Mouse (Mus musculus): ENCODE results near the gene Trpv3.

The Trpv3 gene

DNA sequence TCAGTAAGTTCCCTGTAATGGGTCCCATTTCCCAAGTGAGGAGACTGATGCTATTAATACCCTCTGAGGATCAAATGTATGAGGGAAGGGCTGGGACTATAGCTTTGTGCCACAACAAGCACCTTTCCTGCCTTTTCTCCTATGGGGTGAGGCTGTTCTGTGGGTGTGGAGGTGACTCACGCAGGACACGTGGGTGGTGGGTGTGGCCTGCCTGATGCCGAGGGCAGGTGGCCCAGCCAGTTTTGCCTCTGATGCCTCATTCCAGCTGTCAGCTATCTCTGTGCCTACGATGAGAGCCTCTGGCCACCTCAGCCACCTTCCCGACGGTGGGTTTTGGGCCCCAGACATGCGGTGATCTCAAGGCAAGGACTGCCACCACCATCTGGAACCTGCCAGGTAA, at the start of gene Trpv3:
Gene Trpv3 (plus strand): TSS at position 122 of the 400 bp plus-strand sequence.
- DNase-seq (ENCODE audit: low spot score in 2 of 2), result no peak

DNA sequence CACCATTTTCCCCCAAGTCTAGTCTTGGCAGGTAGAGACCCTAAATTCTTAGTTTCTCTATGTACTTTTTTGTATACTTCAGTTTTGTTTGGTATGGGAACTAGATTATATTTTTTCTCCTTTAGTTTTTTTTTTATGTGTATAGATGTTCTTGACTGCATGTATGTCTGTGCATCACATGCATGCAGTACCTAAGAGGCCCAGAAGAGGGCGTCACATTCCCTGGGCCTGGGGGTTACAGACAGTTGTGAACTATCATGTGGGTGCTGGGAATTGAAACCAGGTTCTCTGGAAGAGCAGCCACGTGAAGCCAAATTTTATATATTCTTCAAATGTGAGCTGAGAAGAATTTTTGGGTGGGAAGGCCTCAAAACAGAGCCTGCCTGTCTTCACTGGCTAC, 47.5 kb upstream of the Trpv3 start:
- DNase-seq (ENCODE audit: low spot score in 2 of 2), result no peak

DNA sequence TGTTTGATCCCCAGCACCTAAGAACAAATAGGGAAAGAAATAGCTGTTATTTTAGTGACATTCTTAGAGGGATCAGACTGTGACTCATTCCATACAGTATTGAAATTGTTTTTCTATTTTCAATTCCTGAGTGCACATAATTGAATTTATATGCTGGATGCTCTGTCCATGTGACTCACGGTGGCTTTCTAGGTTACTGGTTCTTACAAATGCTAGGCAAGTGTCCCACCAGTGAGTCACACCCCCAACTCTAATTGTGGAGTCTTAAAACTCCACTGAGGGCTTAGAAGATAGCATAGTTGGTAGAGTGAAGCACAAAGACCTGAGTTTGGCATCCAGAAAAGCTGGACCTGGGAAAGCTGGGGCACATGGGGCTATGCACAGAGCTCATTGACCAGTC, 46.5 kb upstream of the Trpv3 start:
- no peak for DNase-seq (ENCODE audit: low spot score in 2 of 2)

DNA sequence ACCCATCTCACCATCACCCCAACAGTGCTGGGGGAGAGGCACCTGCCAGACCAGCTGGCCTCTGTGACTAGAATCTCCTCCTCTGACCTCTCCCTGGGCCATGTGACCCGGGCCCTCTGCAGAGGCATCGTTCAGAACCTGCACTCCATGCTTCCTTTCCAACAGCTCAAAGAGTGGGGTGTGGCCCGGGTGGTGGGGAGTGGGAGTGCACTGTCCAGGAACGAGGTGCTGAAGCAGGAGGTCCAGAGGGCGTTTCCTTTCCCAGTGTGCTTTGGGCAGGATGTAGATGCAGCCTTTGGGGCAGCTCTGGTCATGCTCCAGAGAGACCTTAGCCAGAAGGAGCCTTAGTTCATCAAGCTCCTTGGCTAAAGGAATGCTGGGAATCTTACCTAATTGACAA, 44.3 kb upstream of the Trpv3 start:
- DNase-seq (ENCODE audit: low spot score in 2 of 2), result no peak

DNA sequence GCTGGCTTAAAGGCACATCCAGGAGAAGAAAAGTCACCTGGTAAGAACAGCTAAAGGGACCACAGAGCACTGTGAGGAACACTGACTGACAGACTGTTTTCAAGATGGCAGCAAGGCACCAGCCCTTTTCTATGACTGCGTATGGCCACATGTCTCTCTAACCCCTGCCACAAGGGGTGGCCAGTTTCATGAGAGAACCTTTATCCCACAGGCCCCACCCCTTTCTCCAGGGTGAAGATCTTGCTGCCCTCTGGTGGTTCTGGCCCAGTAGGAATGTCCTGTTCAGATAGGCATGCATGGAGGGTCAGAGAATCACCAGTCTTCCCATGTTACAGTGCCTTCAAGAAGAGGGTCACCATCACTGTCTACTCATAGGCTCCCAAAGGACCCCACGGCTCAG, 43.2 kb upstream of the Trpv3 start:
- no peak for DNase-seq (ENCODE audit: low spot score in 2 of 2)

DNA sequence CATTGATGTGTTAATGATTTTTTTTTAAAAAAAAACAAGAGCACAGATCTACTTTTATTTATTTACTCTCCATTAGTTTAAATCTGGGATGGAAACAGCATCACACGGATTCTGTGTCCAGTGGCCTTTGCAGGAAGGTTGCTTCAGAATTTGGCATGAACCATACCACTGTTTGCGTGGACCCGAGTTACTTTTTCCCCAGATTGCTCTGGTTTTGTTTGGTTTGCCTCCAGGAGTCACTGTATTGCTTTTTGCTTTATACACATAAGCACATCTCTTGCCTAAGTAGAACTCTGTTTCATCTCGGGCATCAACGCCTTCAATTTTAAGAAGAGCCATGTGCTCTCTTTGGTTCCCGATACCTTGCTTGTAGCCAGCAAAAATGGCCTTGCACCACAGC, 41.3 kb upstream of the Trpv3 start:
- DNase-seq (ENCODE audit: low spot score in 2 of 2), result no peak

DNA sequence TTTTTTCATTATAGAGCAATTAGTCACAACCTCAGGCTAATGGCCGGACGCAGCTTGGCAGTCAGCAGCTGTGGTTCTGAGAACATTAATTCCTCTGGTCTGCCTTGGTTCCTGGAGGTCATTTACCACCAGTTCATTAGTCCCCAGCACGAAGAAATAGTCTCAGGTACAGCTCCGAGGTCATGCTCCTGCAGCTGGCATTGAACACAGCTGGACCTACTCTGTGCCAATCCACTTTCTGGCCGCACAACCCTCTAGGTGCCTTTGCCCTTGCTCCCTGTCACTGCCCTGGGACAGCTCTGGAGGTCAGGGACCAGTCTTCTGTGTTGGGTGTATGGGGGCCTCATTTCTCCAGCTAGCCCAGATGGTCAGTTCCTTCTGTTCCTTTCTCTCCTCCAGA, 38.3 kb upstream of the Trpv3 start:
- DNase-seq (ENCODE audit: low spot score in 2 of 2), result no peak

DNA sequence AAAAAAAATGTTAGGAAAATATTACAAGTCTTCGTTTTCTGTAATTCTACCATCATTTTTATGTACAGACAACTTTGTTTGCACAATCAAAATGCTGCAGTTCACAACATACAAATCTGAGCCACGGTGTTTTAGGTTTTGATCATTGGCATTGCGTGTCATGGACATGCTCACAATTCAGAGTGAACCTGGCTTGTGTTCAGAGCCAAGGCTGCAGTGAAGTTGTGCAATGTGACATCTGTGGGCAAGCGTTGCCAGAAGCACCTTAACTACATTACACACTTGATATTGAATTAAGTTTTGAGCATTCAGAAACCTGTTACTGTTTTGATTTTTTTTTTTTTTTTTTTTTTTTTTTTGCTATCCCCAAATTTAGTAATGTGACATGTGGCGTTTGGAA, 37.1 kb upstream of the Trpv3 start:
- no peak for DNase-seq (ENCODE audit: low spot score in 2 of 2)

DNA sequence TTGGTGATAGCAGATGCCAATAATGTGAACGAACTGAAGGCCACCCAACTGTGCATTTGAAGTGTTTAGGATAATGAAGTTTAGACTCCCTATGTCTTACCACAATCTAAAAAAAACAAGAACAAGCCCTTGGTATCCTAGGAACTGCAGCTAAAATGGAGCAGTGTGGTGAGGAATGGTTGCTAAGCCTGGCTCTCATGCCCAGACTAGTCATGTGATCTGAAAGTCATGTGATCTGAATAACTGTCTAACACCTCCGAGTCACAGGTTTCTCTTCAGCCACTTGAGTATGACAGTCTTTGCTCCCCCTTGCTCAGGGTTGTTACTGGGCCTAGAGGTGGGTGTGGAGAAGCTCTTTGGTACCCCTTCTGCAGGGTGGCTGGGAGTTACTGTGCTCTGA, 34.7 kb upstream of the Trpv3 start:
- no peak for DNase-seq (ENCODE audit: low spot score in 2 of 2)

DNA sequence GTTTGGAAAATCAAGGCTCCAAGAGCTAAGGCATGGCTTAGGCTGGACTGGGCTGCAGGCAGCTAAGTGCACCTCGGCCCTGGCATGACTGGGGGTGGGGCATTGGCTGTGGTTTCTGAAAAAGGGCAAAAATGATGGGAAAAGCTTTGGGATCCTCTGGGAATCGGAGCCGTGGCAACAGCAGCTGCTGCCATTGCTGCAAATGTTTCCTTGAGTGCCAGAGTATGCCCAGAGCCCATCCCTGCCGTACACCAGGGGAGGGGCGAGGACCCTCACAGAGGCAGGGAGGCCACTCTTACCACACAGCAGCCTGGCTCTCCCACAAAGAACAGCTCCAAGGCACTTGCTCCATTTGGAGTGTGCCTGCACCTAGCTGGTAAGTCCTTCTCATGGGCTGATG, 33.2 kb upstream of the Trpv3 start, which contains the start of gene Trpv1:
Gene Trpv1 (plus strand): TSS at position 301 of the 400 bp plus-strand sequence.
- DNase-seq (ENCODE audit: low spot score in 2 of 2), result no peak

DNA sequence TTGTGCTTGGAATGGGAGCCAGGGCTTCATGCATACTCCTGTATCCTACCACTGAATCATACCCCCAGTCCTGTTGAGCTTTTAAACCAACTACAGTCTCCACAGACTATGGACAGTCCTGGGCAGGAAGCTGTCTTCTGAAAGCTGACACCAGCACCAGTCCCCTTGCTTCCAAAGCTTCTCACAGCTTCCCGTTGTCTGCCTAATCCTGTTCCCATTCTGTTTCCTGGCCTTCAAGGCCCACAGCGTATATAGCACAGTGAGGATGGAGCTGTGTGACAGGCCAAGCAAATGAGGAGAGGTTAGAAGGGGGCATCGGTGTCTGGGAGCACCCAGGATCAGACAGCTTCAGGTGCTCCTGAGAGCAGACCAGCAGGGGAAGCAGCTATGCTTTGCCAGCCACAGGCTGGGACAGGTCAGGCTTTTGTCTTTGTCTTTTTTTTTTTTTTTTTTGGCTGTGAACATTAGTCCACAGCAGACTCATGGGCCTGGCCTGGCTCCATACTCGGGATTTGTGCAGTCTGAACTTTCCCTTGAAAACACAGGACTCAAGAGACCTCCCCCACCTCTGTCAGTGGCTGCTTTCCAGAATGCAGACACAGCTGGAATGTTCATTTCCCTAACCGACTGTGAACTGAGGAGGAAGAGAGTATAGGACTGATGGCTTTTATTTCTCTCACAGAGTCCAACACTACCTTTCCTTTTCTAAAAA, 31.0 kb upstream of the Trpv3 start:
- no peak for DNase-seq (ENCODE audit: low spot score in 2 of 2)

DNA sequence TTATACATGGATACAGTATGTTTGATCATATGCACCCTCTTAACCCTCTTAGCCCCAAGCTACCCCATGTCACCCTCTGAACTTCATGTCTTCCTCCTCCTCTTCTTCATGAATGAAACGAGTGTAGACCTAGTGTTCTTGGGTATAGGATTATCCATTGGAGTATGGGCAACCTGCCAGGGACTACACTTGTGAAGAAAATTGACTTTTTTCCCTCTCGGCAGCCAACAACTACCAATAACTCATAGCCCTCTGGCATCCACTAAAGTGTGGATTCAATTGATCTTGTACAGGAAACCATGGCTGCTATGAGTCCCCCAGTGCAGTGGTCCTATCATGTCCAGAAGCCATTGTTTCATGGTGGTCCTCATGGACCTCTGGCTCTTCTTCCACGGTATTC, 30.5 kb upstream of the Trpv3 start:
- no peak for DNase-seq (ENCODE audit: low spot score in 2 of 2)

DNA sequence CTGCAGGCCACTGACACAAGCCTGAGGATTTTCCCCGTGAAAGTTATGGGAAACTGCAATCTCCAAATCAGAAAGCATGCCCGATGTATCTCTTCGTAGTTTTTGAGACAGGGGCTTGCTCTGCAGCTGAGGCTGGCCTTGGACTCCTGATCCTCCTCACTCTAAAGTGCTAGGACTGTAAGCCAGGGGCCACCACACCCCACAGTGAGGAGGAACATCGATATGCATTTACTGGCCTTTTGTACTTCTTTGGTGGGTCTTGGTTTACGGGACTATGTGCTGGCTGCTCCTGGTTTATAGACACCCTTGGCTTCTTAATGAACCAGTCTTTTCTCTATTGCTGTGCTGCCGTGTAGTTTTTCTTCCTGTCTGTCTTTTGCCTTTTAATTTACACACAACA, 25.0 kb upstream of the Trpv3 start:
- DNase-seq (ENCODE audit: low spot score in 2 of 2), result no peak

DNA sequence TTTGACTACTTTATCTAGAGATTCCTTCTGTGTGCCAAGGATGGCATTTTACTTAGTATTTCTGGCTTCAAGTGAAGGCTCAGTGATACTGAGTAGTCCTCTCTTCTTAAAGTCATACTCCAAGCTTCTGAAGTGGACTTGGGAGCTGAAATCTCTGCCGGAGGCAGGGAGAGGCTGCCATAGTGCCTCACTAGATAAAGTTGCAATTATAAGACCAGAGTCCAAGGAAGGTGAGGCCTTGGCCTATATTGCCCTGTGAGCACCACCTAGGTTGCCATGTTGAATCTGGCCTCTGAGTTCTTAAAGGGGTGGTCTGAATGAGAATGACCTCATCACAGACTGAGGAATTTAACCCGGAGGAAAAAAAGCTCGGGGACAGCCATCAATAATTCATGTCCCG, 24.4 kb upstream of the Trpv3 start:
- no peak for DNase-seq (ENCODE audit: low spot score in 2 of 2)

DNA sequence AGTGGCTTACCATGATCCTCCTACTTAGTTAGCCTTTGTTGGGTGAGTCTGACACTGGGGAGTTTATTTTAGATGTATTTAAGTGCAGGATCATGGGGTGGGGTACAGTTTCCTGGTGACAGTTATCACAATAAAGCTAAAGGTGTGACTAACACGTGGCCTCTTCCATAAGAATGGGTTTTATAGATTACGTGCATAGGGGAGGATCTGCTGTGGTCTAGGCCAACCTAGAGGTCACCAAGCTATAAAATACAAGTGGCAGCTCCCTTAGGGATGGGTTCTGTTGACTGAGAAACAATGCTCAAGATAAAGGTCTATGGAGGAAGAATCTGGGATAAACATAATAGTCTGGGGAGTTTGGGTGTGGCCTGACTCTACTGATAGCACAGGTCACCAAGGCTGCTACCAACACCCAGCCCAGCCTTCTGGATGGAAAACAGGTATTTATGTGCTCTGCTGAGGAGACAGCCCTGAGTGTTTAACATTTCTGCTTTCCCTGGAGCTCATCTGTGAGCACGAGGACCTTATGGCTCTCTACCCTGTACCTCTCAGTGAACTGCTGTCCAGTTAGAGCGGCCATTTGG, 9.7 kb upstream of the Trpv3 start:
- DNase-seq (ENCODE audit: low spot score in 2 of 2), result no peak

DNA sequence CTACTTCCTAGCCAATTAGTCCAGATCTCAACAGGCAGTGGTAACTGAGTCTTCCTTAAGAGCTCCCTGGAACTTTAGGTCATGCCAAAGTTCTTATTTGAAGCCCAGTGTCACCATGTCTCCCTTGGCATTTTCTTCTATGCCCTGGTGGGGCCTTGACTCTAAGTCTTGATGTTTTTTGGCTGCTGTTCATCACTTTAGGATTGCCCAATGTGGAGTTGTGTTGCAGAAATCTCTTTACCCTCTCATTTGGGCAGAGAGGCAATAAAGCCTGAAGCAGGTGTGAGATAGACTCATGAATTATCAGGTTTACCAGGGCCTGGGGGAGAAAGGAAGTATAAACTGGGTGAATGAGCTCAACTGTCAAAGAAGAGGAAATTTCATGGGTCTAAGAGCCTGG, 8.5 kb upstream of the Trpv3 start:
- DNase-seq (ENCODE audit: low spot score in 2 of 2), result no peak

DNA sequence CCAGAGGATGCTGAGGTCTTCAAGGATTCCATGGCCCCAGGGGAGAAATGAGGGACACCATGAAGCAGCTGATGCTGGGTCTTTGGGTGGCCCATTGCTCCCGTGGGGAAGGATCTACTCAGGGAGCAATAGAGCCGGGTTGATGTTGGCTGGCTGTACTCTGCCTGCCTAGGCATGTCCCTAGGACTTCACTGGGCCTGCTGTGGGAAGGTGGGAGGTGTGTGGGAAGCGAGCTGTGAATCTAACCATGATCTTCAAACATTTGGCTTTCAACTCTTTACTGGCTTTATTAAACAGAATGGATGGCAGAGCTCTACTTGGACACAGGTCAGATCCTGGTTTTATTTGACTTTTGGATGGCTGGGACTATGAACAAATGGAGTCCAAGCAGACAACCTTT, 6.7 kb upstream of the Trpv3 start:
- no peak for DNase-seq (ENCODE audit: low spot score in 2 of 2)

DNA sequence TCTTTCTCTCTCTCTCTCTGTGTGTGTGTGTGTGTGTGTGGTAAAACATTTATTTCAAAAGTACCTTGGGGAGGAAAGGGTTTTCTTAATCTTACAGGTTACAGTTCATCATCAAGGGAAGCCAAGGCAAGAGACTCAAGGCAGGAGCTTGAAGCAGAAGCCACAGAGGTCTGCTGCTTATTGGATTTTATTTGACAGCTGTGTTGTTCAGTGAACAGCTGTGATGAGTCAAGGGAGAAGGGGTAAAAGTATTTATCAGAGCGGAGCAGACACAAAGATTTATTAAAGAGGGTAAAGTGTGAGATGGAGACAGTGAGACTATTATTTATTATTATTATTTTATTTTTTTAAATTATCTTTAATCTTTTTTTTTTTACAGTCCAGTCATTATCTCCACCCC, 5.8 kb upstream of the Trpv3 start:
- no peak for DNase-seq (ENCODE audit: low spot score in 2 of 2)

DNA sequence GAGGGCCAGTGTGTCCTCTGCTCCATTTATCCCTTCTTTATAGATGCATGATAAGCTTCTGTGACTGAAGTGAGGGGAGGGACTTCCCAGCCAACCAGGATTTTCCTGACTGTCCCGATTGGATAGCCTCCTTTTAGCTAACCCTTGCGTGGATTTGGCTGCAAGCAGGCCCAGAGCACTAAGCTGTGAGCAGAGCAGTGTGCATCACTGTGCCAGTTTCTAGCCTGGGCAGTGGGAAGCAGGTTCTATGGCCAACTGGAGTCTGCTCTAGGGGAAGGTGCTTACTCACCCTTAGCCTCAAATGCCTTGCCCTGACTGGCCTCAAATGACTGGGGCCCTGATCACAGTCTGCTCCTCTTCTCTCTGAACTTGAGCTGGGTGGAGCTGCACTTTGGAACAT, 7.6 kb downstream of the Trpv3 start:
- DNase-seq (ENCODE audit: low spot score in 2 of 2), result no peak

DNA sequence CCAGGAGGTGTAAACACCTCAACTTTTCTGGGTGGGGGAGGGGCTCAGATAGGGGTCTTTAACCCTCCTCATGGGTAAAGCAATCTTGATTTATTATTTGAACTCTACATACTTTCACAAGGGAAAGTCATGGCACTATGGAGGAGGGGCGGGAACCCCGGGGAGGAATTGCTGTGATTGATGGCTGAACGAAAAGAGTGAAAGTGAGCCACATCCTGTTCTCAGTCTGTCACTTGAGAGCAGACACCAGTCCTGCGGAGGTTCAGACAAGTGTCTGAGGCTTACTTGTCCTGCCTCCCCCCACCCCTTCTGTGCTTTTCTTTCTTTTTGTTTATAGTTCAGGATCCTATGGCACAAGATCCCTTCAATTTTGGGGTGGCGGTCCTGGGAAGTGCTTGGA, 13.5 kb downstream of the Trpv3 start:
- DNase-seq (ENCODE audit: low spot score in 2 of 2), result no peak

DNA sequence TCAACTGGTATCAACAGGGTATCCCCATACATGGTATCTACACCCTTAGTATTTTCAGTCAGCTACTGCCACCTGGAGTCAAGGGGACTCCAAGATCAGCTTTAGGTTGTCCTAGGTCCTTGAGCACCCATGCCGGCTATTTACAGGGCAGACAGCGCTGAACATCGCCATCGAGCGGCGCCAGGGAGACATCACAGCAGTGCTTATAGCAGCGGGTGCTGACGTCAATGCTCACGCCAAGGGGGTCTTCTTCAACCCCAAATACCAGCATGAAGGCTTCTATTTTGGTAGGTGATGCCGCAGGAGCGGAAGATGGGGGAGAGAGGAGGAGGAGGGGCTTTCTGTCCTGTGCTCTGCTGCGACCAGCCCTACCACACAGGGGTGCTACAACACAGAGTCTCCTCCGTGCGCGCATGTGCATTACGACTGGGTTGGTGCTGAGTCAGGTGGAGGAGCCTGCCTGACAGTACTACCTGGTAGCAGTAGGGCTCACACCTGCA, 14.4 kb downstream of the Trpv3 start:
- peak; percentile 65 for DNase-seq (ENCODE audit: low spot score in 2 of 2)

DNA sequence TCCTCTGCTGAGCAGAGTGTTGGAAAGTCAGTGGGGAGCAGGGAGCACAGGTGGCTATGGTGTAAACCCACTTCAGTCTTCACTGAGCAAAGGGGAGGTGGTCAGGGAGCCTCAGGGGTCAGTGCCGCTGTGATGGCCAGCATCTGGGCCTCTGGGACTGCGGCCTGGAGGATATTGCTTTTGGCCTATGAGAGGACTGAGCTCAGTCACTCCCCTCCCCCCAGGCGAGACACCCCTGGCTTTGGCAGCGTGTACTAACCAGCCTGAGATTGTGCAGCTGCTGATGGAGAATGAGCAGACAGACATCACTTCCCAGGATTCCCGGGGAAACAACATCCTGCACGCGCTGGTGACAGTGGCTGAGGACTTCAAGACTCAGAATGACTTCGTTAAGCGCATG, 16.2 kb downstream of the Trpv3 start:
- DNase-seq (ENCODE audit: low spot score in 2 of 2), result no peak

DNA sequence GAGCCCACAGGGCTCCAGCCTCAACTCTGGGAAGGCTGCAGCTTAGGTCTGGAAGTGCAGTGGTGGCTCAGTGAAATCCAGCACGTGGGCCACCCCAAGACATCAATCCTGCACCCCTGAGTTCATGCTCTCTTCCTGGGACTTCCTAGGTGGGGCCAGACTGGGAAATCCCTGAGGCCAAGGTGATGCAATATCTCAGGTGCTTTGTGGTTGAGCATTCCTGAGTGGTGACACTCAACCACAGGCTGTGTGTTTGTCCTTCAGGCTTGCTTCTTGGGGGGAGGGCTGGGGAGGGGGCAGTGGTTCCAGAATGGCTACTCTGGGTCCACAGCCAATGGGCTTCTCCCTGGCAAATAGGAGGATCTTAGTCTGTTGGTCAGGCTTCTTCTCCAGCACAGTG, 16.7 kb downstream of the Trpv3 start:
- DNase-seq (ENCODE audit: low spot score in 2 of 2), result no peak

DNA sequence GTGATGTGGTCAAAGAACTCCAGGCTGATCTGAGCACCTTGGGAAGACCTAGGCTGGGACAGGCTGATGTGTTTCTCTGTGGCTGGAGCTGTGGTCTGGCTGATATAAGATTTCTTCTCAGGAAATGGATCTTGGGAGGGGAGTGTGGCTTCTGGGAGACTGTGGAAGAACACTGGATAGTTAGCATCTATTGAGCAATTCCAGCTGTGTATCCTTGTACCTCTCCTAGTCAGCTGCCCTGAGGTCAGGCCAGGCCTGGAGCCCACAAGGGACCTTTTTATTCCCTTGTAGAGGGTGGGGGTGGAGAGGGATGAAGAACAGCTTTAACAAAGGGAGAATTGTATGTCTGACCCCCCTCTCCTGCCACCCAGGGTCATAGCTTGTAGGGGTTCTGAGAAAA, 17.2 kb downstream of the Trpv3 start:
- DNase-seq (ENCODE audit: low spot score in 2 of 2), result no peak

Measured in frontal cortex, postnatal 25 days (tissue).